ENCODE assay signal across 19 mouse cellular contexts in the genomic region with DNA sequence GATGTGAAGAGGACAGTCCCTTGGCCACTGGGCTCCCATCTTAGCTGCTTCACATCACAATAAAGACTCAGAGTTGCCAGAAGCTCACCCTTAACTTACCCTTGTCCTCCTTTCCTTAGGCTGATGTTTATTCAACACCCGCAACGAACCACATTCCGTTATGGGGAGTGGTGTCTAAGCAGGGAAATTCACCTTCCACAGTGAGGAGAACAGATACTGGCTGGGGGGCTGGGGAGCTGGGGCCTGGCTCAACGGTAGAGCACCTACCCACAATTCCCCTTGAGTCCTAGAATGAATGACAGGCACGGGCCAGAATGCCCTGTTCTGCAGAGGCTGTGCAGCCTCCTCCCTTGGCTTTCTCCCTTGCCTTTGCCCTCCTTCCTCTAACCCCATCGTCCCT. TPM values are rescaled to one million over a fixed set of nuclear protein-coding genes. Genes with fewer than 3 reads are reported as not detected.
DNase-seq lines count a peak whose midpoint lies in the region; ATAC-seq and TF ChIP-seq lines count a peak whose summit lies in the region.
"Had no signal": no experiment of that assay in that cellular context is flagged by ENCODE, and none has a peak within 500 bp of the region (broad histone marks: within the 10 kb centered on the region; RNA-seq: fewer than 3 reads in every experiment).

No protein-coding gene starts in this region.

- peaks cover 14% of the 10 kb centered on the region for H3K4me1 ChIP-seq in embryonic facial prominence, embryonic 13.5 days
- peaks cover 39% of the 10 kb centered on the region for H3K4me1 ChIP-seq in embryonic facial prominence, embryonic 10.5 days
- H3K4me1 ChIP-seq in intestine, postnatal 0 days (replicated peaks; ENCODE audit: control insufficient read depth, insufficient read depth, low read length), result no peaks in the 10 kb centered on the region
- 0 out of 2 replicates have a peak, but pooled peaks cover 5% of the 10 kb centered on the region for H3K4me1 ChIP-seq in stomach, embryonic 16.5 days (ENCODE audit: control insufficient read depth, insufficient read depth, low read length)
- H3K4me1 ChIP-seq: forebrain, embryonic 12.5 days had no signal

- no peaks in the 10 kb centered on the region for H3K36me3 ChIP-seq in embryonic facial prominence, embryonic 13.5 days
- H3K36me3 ChIP-seq in embryonic facial prominence, embryonic 10.5 days (replicated peaks), result no peaks in the 10 kb centered on the region
- no peaks in the 10 kb centered on the region for H3K36me3 ChIP-seq in intestine, postnatal 0 days (ENCODE audit: control insufficient read depth, insufficient read depth)
- no peaks in the 10 kb centered on the region for H3K36me3 ChIP-seq in stomach, embryonic 16.5 days (ENCODE audit: control insufficient read depth, insufficient read depth, low read length)
- H3K36me3 ChIP-seq: forebrain, embryonic 12.5 days had no signal

- no peak for DNase-seq in embryonic facial prominence, embryonic 10.5 days (ENCODE audit: low spot score)
- DNase-seq in kidney, postnatal 25 days, result peak; percentile 31 to 75
- no peak for DNase-seq in kidney, adult 8-10 months
- DNase-seq in left cerebral cortex, adult 18-20 months (ENCODE audit: low spot score in 2 of 2), result no peak
- DNase-seq in embryo, embryonic 10.5 days (ENCODE audit: low spot score), result no peak
- DNase-seq: cerebellum, postnatal 25 days; heart, postnatal 10 days; midbrain, embryonic 14.5 days; right cerebral cortex, adult 18-20 months had no signal

- WGBS in embryonic facial prominence, embryonic 13.5 days, result 59% methylated on average over 6 of the region's 6 CpGs
- WGBS in embryonic facial prominence, embryonic 10.5 days, result 68% methylated on average over 6 of the region's 6 CpGs
- WGBS in intestine, postnatal 0 days, result 23% methylated on average over 6 of the region's 6 CpGs
- WGBS in stomach, embryonic 16.5 days, result 19% methylated on average over 6 of the region's 6 CpGs

- H3K9ac ChIP-seq in embryonic facial prominence, embryonic 13.5 days, result 0 out of 2 replicates have a peak overlapping the region, but pooled peaks have one; percentile 12
- H3K9ac ChIP-seq in intestine, postnatal 0 days (ENCODE audit: low read depth, low read length), result no peak overlapping the region
- no peak overlapping the region; the same call in 1 of the 2 replicates for H3K9ac ChIP-seq in stomach, embryonic 16.5 days (ENCODE audit: low read length)
- H3K9ac ChIP-seq: forebrain, embryonic 12.5 days; hindbrain, embryonic 14.5 days had no signal

- no peak for ATAC-seq in embryonic facial prominence, embryonic 13.5 days (ENCODE audit: insufficient number of reproducible peaks, insufficient read depth, low FRiP score, low TSS enrichment, low read depth)
- peak; percentile 25; the same call in 1 of the 2 replicates for ATAC-seq in intestine, postnatal 0 days
- peak; percentile 78; the same call in 1 of the 2 replicates for ATAC-seq in stomach, embryonic 16.5 days (ENCODE audit: insufficient read depth, low FRiP score)
- ATAC-seq: Patski had no signal

- H3K9me3 ChIP-seq in embryonic facial prominence, embryonic 13.5 days, result no peaks in the 10 kb centered on the region
- H3K9me3 ChIP-seq in embryonic facial prominence, embryonic 10.5 days, result no peaks in the 10 kb centered on the region
- H3K9me3 ChIP-seq in intestine, postnatal 0 days (ENCODE audit: control insufficient read depth), result no peaks in the 10 kb centered on the region
- H3K9me3 ChIP-seq in stomach, embryonic 16.5 days (replicated peaks; ENCODE audit: control insufficient read depth, low read length), result no peaks in the 10 kb centered on the region
- H3K9me3 ChIP-seq: forebrain, embryonic 12.5 days had no signal

- no peak overlapping the region for H3K4me3 ChIP-seq in embryonic facial prominence, embryonic 13.5 days
- no peak overlapping the region for H3K4me3 ChIP-seq in embryonic facial prominence, embryonic 10.5 days
- no peak overlapping the region for H3K4me3 ChIP-seq in intestine, postnatal 0 days (ENCODE audit: low read depth, low read length)
- no peak overlapping the region for H3K4me3 ChIP-seq in stomach, embryonic 16.5 days (replicated peaks; ENCODE audit: low read length)
- H3K4me3 ChIP-seq: forebrain, embryonic 12.5 days had no signal

- H3K27me3 ChIP-seq in embryonic facial prominence, embryonic 13.5 days, result no peaks in the 10 kb centered on the region
- H3K27me3 ChIP-seq in embryonic facial prominence, embryonic 10.5 days (replicated peaks; ENCODE audit: low read depth, poor library complexity, severe bottlenecking), result no peaks in the 10 kb centered on the region
- H3K27me3 ChIP-seq in intestine, postnatal 0 days (replicated peaks; ENCODE audit: control insufficient read depth, insufficient read depth, low read length), result peaks cover 3% of the 10 kb centered on the region; the same call in 1 of the 2 replicates
- no peaks in the 10 kb centered on the region for H3K27me3 ChIP-seq in stomach, embryonic 16.5 days (ENCODE audit: control insufficient read depth, insufficient read depth, low read length)
- H3K27me3 ChIP-seq: Patski had no signal

- no peak for TF ChIP-seq CTCF in intestine, postnatal 0 days (IDR thresholded peaks at IDR 0.05; ENCODE audit: low read depth)

- H3K27ac ChIP-seq in embryonic facial prominence, embryonic 13.5 days, result no peak overlapping the region
- H3K27ac ChIP-seq in embryonic facial prominence, embryonic 10.5 days (replicated peaks), result no peak overlapping the region
- H3K27ac ChIP-seq in intestine, postnatal 0 days (ENCODE audit: low read depth, low read length), result no peak overlapping the region
- peak overlapping the region; percentile 64; the same call in 1 of the 2 replicates for H3K27ac ChIP-seq in stomach, embryonic 16.5 days (ENCODE audit: low read length)
- H3K27ac ChIP-seq: forebrain, embryonic 12.5 days; hindbrain, embryonic 14.5 days; kidney, postnatal 0 days had no signal

- H3K4me2 ChIP-seq in embryonic facial prominence, embryonic 13.5 days, result no peak overlapping the region
- no peak overlapping the region for H3K4me2 ChIP-seq in intestine, postnatal 0 days (replicated peaks; ENCODE audit: low read depth)
- H3K4me2 ChIP-seq in stomach, embryonic 16.5 days (ENCODE audit: low read depth, low read length), result no peak overlapping the region
- H3K4me2 ChIP-seq: forebrain, embryonic 12.5 days; hindbrain, embryonic 14.5 days; liver, embryonic 11.5 days had no signal

RNA-seq across cellular contexts. Expression of a gene that starts 4.2 kb away (rescaled TPM):
- polyA plus RNA-seq in embryonic facial prominence, embryonic 13.5 days (2015; fragmentation: Nextera tagmentation; extraction: Ambion mirVana), result 0.25 and 0.83 TPM in 2 replicates
- polyA plus RNA-seq in embryonic facial prominence, embryonic 10.5 days (2016; fragmentation: Nextera tagmentation; extraction: Ambion mirVana), result 0.87 and 0.92 TPM in 2 replicates
- polyA plus RNA-seq in intestine, postnatal 0 days (2015; fragmentation: Nextera tagmentation; extraction: Ambion mirVana), result 0.73 and 1.2 TPM in 2 replicates
- polyA plus RNA-seq in stomach, embryonic 16.5 days (2015; fragmentation: Nextera tagmentation; extraction: Ambion mirVana), result 2.9 and 4.8 TPM in 2 replicates
- total RNA-seq in left cerebral cortex, adult 18-20 months (2021), result under 1 TPM; 0.37 to 0.56 TPM
- total RNA-seq: layer of hippocampus, postnatal 14 days had no signal
- polyA plus RNA-seq: hindbrain, embryonic 14.5 days; midbrain, embryonic 14.5 days had no signal

RNA-seq across cellular contexts. Expression of a gene that starts 11.0 kb away (rescaled TPM):
- polyA plus RNA-seq in embryonic facial prominence, embryonic 13.5 days (2015; fragmentation: Nextera tagmentation; extraction: Ambion mirVana), result 67.1 and 68.4 TPM in 2 replicates
- 51.1 and 51.9 TPM in 2 replicates for polyA plus RNA-seq in embryonic facial prominence, embryonic 10.5 days (2016; fragmentation: Nextera tagmentation; extraction: Ambion mirVana)
- 17.7 and 18.6 TPM in 2 replicates for polyA plus RNA-seq in intestine, postnatal 0 days (2015; fragmentation: Nextera tagmentation; extraction: Ambion mirVana)
- 95.7 and 109 TPM in 2 replicates for polyA plus RNA-seq in stomach, embryonic 16.5 days (2015; fragmentation: Nextera tagmentation; extraction: Ambion mirVana)
- 10 to 100 TPM; 25.3 to 26.9 TPM for total RNA-seq in left cerebral cortex, adult 18-20 months (2021)

RNA-seq across cellular contexts. Expression of a gene that starts 32.8 kb away (rescaled TPM):
- polyA plus RNA-seq in embryonic facial prominence, embryonic 13.5 days (2015; fragmentation: Nextera tagmentation; extraction: Ambion mirVana), result 2.9 and 3.8 TPM in 2 replicates
- 1.9 and 2.3 TPM in 2 replicates for polyA plus RNA-seq in embryonic facial prominence, embryonic 10.5 days (2016; fragmentation: Nextera tagmentation; extraction: Ambion mirVana)
- 0.80 and 1.6 TPM in 2 replicates for polyA plus RNA-seq in intestine, postnatal 0 days (2015; fragmentation: Nextera tagmentation; extraction: Ambion mirVana)
- 2.7 and 3.9 TPM in 2 replicates for polyA plus RNA-seq in stomach, embryonic 16.5 days (2015; fragmentation: Nextera tagmentation; extraction: Ambion mirVana)
- 1 to 10 TPM; 6.1 to 8.2 TPM for total RNA-seq in left cerebral cortex, adult 18-20 months (2021)
- total RNA-seq: granulocyte monocyte progenitor cell, adult 5-6 weeks had no signal

RNA-seq across cellular contexts. Expression of a gene that starts 32.8 kb away (rescaled TPM):
- polyA plus RNA-seq in embryonic facial prominence, embryonic 13.5 days (2015; fragmentation: Nextera tagmentation; extraction: Ambion mirVana), result 22.9 and 23.0 TPM in 2 replicates
- polyA plus RNA-seq in embryonic facial prominence, embryonic 10.5 days (2016; fragmentation: Nextera tagmentation; extraction: Ambion mirVana), result 18.6 and 21.6 TPM in 2 replicates
- 7.4 and 9.0 TPM in 2 replicates for polyA plus RNA-seq in intestine, postnatal 0 days (2015; fragmentation: Nextera tagmentation; extraction: Ambion mirVana)
- 25.5 and 31.2 TPM in 2 replicates for polyA plus RNA-seq in stomach, embryonic 16.5 days (2015; fragmentation: Nextera tagmentation; extraction: Ambion mirVana)
- total RNA-seq in left cerebral cortex, adult 18-20 months (2021), result 10 to 100 TPM; 23.1 to 25.9 TPM

RNA-seq across cellular contexts. Expression of a gene that starts 48.7 kb away (rescaled TPM):
- polyA plus RNA-seq in embryonic facial prominence, embryonic 13.5 days (2015; fragmentation: Nextera tagmentation; extraction: Ambion mirVana), result 198 and 206 TPM in 2 replicates
- 115 and 123 TPM in 2 replicates for polyA plus RNA-seq in embryonic facial prominence, embryonic 10.5 days (2016; fragmentation: Nextera tagmentation; extraction: Ambion mirVana)
- 199 and 218 TPM in 2 replicates for polyA plus RNA-seq in intestine, postnatal 0 days (2015; fragmentation: Nextera tagmentation; extraction: Ambion mirVana)
- polyA plus RNA-seq in stomach, embryonic 16.5 days (2015; fragmentation: Nextera tagmentation; extraction: Ambion mirVana), result 229 and 262 TPM in 2 replicates
- 100 to 1,000 TPM; 111 to 112 TPM for total RNA-seq in left cerebral cortex, adult 18-20 months (2021)

Comparison
In these comparisons a context has a peak if more than half of its experiments do, and no peak if none do; other contexts are left out.
1. DNase-seq: peak in kidney, postnatal 25 days (2 of 2); none in embryonic facial prominence, embryonic 10.5 days (single experiment), kidney, adult 8-10 months (0 of 2), left cerebral cortex, adult 18-20 months (0 of 2) and embryo, embryonic 10.5 days (single experiment).